Mouse (Mus musculus) embryo, embryonic 11 days (tissue): Measurements from ENCODE around the gene Ptprm.

Source experiments
- DNase-seq: peaks from one replicate; pipeline ENCODE4 v3.0.0-alpha.2; 2015

Gene Ptprm

GRCm38 (mm10) chr17:67209676-67210344, 144.4 kb downstream of the Ptprm start:
- DNase-seq: no peak

- no peak for DNase-seq
Measured at GRCm38 (mm10) chr17:67208600-67208999, 145.7 kb downstream of the Ptprm start.

DNA sequence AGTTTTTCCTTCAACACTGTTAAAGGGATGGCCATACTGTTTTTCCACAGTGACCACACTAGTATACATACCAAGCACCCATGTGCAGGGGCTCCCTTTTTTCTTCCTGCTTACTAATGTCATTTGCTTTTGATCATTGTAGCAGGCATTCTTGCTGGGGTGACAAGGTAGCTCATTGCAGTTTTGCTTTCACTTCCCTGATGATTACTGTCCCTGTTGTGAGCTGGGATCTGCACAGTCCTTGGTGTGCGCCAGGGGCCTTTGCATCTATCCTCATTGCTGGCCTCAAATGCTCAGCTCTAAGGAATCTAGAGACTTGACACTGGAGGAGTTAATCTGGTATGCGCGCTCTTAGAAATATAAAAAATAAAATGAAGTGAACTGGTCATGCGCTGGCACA, 147.3 kb downstream of the Ptprm start:
- no peak for DNase-seq

DNA sequence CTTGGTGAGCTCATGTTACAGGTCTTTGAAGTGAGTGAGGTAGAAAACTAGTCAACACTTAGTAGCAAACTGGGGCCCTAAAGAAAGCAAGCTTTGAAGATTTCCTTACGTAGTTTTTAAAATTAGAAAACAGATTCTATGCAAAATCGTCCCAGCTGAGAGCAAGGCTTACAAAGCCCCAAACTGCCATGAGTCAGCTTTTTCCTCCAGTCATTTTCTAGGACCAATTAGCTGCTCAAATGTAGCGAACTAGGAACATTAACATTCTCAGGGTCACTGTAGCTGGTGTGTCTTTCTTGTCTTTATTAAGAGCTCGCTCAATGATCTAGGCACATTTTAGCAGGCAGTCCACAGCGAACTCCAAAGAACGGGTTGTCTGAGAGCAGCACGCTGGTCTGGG, 153.1 kb downstream of the Ptprm start:
- no peak for DNase-seq

DNA sequence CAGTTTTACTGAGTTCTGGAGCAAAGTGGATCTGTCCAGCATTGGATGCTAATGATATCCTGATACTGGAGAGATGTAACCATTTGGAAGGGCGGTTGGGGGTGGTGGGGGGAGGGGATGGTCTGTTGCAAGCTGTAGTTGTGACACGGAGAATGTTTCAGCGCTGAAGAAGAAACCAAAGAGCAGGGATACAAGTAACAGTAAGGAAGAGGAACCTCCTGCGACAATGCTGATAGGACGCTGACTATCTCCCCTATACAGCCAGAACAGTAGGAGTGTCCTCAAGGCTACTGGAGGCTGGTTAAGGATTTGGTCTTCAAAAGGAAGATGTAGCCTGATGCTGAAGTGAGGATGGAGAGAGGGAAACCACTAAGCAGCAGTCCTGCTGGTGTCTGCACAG, 160.5 kb downstream of the Ptprm start:
- DNase-seq: no peak

DNA sequence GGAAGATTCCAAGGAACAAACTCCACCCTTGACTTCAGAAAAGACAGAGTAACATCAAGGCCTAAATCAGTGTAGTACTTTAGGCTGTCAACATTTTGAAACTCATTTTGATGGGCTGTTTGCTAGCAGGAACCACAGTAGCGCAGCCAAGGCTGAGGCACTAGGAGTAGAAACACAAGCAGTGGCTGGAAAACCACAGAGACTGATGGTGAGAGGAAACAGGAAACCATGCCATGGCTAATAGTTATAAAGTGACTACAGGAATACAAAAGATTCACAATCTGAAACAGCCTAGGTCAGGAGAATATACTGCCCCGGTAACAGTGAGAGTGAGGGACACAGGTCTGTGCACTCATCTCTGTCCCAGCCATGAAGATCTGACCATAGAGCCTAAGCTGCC, 165.7 kb downstream of the Ptprm start:
- DNase-seq: no peak

- no peak for DNase-seq
Measured at GRCm38 (mm10) chr17:67186879-67187278, 167.4 kb downstream of the Ptprm start.

DNA sequence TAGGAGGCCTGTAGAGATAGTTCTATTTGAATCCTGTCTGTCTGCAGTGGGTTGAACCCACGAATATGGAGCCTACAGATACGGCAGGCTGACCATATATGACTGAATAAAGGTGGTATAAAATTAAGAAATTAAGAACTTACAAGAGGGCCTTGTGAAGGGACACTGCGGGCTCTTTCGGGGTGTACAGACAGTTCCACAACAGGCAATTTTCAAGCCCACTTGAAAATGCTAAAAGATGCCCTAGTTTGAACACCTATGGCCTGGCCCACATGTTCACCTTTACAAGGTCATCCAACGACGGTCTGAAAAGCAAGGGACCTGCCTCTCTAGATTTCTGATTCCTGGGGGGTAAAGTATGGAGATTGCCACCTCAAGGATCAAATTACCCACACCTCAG, 168.3 kb downstream of the Ptprm start:
- DNase-seq: no peak

DNA sequence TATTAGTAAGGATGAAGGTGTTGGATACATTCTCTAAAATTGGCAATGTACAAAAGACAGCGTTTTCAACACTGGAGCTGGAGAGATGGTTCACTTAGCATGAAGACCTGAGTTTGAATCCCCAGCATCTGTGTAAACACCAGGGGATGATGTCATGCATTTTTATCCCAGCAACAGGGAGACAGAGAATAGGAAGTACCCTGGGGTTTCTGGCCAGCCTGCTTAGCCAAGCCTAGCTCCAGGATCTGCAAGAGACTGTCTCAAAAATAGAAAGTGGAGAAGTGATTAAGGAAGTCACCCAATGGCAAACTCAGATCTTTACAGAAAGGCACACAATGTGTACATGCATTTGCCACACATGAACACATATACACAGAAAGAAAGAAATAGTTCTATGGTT, 174.8 kb downstream of the Ptprm start:
- peak; percentile 13 for DNase-seq

DNA sequence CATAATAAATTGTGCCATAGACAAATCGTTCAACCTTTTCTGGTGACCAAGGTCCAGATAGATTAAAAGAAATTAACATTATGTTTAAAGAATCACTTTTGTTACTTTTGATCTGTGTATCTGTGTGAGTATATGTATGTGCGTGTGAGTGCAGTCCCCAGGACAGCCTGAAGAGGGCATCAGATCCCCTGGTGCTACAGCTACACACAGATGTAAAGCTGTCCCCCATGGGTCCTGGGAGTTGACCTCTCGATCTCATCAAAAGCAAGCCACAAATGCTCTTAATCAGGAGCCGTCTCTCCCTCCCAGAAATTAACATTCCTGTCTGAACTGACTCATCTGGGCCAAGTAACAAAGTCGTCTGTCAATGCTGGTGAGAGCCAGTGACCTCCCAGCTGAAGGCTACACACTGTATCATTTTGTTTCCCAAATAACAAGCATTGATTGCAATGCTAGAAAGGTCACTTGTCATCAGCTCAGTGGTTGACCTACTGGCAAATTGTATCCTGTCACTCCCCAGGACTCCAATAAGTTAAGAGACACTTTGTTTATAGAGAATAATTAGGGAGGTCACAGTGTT, 175.5 kb downstream of the Ptprm start:
- peak; percentile 12 for DNase-seq

DNA sequence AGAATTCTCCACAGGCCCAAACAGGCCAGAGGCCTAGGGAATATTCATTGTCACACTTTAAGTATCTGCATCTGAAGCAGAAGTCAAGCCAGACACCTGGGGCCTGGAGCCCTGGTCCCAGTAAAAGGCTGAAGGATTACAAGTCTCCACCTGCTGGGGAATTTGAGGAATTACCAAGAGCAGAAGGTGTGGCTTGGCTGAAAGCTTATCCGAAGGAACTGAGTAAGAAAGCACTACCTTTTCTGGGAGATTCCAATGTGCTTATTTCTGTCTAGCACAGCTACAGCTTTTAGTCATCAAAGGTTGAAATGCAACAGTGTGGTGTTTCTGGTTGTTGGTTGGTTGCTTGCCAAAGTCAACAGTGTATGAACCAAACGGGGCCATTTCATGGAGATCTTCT, 178.4 kb downstream of the Ptprm start:
- DNase-seq: peak; percentile 69

DNA sequence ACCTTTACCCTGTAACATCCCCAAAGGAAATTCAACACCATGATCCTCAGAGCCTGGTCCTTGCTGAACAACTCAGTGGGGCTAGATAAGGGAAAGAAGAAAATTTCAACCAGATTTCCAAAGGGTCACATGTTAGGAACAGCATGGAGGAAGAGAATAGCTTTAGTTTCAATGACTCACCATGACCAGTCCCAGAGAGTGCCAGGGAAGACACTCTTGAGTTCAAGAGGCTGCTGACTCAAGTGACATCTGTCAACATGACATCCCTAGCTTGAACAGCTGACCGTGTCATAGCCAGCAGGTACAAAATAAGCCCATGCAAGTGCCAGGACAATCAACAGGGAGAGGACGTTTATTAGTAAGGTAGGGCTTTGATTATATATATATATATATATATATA, 182.9 kb downstream of the Ptprm start:
- DNase-seq: no peak

DNA sequence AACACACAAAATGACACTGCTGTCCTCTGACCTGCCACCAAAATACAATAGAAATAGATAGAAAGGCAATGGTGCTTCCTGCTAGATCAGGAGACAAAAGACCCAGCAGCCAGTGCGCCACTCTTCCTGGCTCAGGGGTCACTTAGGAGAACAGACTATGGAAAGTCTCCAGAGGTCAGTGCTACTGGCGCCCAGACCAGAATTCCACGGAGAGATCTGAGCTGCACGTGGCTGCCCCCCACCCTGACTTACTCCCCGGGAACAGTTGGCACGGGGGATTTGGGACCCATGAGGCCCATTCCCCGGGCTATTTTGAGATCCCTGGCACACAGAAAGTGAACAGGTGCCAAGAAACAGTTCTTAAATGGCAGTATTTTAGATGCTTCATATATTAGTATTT, 183.6 kb downstream of the Ptprm start:
- no peak for DNase-seq

- DNase-seq: no peak
Measured at GRCm38 (mm10) chr17:67165876-67166275, 188.4 kb downstream of the Ptprm start.

DNA sequence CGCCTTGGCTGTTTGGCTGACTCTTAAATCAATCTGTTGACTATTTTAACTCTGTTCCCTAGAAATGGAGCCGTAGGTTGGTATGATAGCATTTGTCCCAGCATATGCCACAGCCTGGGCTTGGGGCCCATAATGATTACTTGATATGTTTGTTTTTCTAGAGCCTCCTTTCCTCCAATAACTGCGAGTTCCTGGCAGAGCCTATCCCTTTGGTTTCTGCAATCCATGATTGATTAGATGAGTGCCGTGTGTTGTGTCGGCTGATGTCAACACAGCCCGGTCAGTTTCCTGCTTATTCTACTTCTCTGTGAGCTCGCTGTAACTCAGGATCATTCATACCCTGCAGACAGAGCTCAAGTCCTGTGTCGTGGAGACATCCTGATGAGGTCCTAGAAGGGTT, 194.6 kb downstream of the Ptprm start:
- DNase-seq: no peak

DNA sequence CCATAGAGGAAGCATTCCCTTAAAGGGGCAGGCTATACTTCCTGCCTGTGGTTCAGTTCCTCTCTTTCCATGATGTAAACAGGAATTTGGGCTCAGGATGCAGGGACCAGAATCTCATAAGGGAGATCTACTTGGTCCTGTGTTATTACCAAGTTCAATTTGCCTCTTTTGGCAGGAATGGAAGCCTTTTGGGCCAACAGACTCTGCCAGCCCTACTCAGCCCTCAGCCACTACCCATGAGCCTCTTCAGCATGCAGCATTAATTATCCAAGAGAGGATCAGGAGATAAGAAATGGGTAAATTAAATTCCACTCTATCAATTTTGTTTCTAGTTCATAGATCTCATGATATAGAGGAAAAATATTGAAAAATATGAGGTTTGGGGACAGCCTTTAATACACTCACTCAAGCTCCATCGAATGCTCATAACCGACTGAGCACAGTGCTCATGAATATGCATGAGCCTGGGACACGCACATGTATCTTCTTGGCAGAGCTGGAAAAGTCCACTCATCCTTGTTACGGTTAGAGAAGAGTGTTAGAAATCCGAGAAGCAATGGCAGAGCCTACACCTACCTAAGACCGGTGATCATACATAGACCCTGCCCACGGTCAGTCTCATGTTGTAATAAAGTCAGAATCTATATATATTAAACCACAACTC, 197.0 kb downstream of the Ptprm start:
- DNase-seq: no peak

DNA sequence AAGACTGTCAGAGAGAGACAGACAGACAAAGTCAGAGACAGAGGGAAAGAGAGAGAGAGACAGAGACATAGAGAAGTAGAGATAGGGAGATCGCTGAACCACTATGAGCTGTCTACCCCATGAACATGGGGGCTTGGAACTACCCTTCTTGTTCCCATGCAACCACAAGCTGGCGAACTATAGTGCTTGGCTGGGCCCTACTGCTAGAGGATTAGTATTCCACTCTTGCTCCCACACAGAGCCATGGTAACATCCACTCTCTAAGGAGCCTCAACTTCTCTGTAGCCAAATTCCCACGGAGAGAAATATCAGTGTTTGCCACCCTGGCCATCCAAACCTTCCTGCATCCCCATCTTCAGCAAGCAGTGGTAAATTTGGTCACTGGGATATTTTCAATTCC, 202.0 kb downstream of the Ptprm start:
- DNase-seq: no peak

DNA sequence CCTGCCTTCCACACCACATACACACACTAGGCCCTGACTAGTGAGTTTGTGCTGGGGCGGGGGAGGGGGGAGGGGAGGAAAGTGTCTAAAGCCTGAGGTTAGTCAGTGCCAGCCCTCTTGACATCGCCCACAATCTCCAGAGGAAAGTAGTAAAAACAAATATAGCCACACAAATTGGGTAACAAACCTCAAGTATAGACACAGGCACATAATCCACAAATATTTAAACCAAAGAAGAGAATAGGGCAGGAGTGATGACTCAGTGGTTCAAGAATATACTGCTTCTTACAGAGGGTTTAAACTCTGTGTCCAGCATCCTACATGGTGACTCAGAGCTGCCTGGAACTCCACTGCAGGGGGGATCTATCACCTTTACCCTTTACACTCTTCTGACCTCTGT, 203.8 kb downstream of the Ptprm start:
- DNase-seq: no peak

- DNase-seq: no peak
Measured at GRCm38 (mm10) chr17:67142183-67142756, 212.0 kb downstream of the Ptprm start.

GRCm38 (mm10) chr17:67140502-67140901, 213.8 kb downstream of the Ptprm start:
- no peak for DNase-seq

DNA sequence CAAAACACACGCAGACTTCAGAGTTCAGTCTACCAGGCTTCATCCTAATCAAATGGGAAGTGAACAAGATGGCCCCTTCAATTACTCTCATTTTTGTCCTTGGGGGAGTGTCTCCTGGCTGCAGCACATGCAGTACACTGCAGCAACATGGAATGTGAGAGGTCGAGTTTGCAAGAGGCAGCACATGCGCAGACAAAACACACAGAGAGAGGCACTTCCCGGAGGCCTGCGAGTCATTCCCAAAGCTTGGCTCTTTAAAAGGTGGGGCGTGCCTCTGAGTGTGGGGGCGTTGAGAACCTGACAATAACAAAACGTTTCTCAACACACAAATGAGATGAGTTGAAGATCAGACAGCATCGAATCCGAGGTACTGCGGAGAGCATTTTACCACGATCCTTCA, 215.3 kb downstream of the Ptprm start:
- no peak for DNase-seq

DNA sequence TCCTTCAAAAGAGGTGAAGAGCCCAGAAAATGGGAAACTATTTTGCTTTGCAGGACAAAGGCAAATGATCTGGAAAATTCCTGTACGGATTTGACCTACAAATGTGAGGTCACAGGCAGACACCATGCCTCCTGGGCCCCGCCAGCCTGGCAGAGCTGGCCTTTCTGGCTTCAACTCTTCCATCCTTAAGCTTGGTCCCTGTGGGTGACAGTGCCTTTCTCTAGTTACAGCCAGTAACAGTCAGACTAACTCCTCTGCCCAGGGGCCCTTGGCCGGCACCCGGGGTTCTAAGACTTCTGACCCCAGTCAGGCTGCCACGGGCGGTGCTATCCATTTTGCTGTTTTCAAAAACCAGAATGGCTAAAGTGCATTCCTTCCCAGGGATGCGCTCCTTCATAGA, 217.4 kb downstream of the Ptprm start:
- DNase-seq: no peak

GRCm38 (mm10) chr17:67136421-67136820, 217.8 kb downstream of the Ptprm start:
- DNase-seq: no peak

GRCm38 (mm10) chr17:67134235-67134634, 220.0 kb downstream of the Ptprm start:
- DNase-seq: no peak
